Mouse (Mus musculus) layer of hippocampus, adult 18-20 months (tissue): ENCODE results near the gene Hist1h1b. TPM values are rescaled to one million over a fixed set of nuclear protein-coding genes. Genes with fewer than 3 reads are reported as not detected.
"Not testable (repeated sequence)": the region's sequence is repeated elsewhere in the genome, so short reads cannot be mapped to it uniquely, and the experiment has no call there.

Experiments
- DNase-seq, 2 experiments: peaks; one replicate each; pipeline ENCODE4 v3.0.0; 2022; ENCODE audit warnings: low spot score in 2 of 2
- long read RNA-seq: library from polyadenylated mRNA; stranded (forward); transcript quantifications from one replicate; pipeline ENCODE4 v2.0.0, GENCODE M21; 2021
- total RNA-seq, 2 experiments: library from RNA; stranded (reverse); gene quantifications; 2 replicates each; pipeline ENCODE4 v1.2.3; 2021

Gene Hist1h1b
- total RNA-seq, result 1 to 10 TPM; 4.4 to 4.9 TPM
- long read RNA-seq, result 0 reads

- DNase-seq, result peak; percentile 13 to 69
Measured at GRCm38 (mm10) chr13:21779767-21780731, at the start of gene Hist1h1b. TSS of gene Hist1h1b (minus strand) at chr13:21780625.

DNA sequence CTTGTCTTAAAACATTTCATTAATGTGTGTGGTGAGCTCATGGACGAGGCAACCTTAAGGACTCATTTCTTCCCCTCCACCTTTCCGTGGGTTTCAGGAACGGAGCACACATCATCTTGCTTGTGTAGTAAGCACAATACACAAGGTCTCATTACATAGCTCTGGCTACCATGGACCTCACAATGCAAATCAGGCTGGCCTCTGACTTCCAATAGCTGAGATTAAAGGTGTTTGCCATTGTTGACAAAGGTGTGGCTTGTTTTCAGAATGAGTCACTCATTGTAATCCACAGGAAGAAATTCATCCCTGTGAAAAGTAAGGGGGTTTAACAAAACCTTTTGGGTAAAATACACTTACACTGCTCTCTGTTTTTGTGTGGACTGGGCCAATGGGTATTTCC, 48.1 kb upstream of the Hist1h1b start:
- DNase-seq, result no peak

- DNase-seq, result not testable (repeated sequence)
Measured at GRCm38 (mm10) chr13:21820082-21820890, 39.9 kb upstream of the Hist1h1b start.

- DNase-seq, result not testable (repeated sequence)
Measured at GRCm38 (mm10) chr13:21812092-21812491, 31.7 kb upstream of the Hist1h1b start.

GRCm38 (mm10) chr13:21811539-21811938, 31.1 kb upstream of the Hist1h1b start, which contains the start of gene Hist1h4m:
TSS of gene Hist1h4m (plus strand) at chr13:21811746.
- peak; percentile 25 to 60 for DNase-seq

- not testable (repeated sequence) for DNase-seq
Measured at GRCm38 (mm10) chr13:21811074-21811473, 30.6 kb upstream of the Hist1h1b start.

DNA sequence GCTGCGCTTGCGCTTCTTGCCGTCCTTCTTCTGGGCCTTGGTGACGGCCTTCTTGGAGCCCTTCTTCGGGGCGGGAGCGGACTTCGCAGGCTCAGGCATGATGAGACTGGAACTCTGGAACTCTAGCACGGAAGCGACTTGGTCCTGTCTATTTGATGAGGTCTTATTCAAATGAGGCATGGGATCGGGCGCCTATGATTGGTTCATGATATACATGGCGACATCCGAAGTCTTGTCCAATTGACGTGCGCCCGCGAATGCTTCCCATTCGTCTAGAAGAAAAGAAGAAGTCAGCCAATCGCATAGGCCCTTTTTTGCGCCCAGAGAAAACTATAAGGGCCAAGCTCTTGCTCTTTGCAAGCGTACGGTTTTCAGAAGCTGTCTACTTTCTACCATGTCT, 29.6 kb upstream of the Hist1h1b start, which contains the start of the genes Hist1h2bq and Hist1h2ao:
TSS of gene Hist1h2bq (minus strand) at position 125 of the 400 bp plus-strand sequence.
TSS of gene Hist1h2ao (plus strand) at position 393 of the 400 bp plus-strand sequence.
- not testable (repeated sequence) for DNase-seq

DNA sequence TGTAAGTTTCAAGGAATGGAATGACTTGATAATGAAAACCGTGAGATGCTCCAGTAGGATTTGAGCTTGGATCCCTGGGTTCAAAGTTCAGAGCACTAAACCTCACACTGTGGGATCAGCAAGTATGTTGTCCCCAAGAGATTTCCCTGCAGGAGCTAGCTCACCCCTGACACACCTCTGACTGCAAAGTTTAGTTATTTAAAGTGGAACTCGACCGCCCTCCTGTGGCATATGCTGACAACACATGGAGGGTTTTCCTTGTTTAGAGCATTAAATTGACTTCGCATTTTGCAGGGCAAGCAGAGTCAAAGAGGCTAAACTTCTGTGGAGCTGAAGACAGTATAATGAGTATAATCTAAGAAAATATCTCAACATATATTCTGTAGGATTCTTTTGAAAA, 22.6 kb upstream of the Hist1h1b start:
- not testable (repeated sequence) for DNase-seq

- DNase-seq, result not testable (repeated sequence)
Measured at GRCm38 (mm10) chr13:21797163-21797562, 16.7 kb upstream of the Hist1h1b start.

DNA sequence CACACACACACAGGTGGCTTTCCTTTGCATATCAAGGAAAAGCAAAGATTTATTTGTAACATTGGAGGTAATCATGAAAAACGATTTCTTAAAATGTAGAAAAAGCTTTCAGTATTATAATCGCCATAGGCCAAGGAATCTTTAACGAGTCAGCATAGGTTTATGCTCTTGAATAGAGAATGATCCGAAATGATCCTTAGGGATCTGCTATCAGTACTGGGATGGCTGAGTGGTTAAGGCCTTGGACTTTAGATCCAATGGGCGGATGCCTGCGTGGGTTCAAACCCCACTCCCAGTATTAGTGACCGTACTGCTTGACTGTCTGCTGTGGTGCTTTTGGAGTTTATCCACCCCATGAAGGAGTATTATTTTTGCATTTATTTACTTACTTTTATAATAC, 15.2 kb upstream of the Hist1h1b start:
- DNase-seq, result no peak

DNA sequence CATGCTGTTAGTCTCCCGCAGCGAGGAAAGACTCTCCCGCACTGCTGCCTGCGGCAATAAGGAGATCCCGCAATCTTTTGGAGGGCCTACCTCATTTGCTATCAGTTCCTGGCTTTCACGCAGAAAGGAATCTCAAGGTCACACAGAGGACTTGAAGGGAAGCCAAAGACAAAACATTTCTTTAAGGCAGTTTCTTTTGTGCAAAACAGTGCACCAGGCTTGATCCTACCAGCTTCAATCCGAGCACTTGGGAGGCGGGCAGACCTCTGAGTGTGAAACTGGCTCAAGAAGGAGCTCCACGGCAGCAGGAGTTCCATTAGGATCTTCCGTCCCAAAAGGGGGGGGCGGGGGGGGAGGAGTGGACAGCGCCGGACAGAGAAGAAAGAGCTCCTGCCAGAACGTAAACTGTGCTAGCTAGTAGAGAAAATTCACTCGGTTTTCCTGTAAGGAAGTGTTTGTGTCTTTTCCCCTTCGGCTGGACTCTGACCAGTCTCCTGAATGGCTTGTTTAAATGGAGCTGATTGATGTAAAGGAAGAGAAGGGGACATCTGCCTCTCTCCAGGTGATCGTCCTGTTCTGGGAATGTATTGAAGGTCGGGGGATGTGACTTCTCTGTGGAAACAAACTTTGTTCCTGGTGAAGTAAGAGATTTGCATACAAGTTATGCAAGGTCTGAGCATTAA, 10.3 kb upstream of the Hist1h1b start:
- DNase-seq, result no peak

- no peak for DNase-seq
Measured at GRCm38 (mm10) chr13:21789925-21790324, 9.5 kb upstream of the Hist1h1b start.

GRCm38 (mm10) chr13:21787760-21788593, 7.6 kb upstream of the Hist1h1b start:
- no peak for DNase-seq

DNA sequence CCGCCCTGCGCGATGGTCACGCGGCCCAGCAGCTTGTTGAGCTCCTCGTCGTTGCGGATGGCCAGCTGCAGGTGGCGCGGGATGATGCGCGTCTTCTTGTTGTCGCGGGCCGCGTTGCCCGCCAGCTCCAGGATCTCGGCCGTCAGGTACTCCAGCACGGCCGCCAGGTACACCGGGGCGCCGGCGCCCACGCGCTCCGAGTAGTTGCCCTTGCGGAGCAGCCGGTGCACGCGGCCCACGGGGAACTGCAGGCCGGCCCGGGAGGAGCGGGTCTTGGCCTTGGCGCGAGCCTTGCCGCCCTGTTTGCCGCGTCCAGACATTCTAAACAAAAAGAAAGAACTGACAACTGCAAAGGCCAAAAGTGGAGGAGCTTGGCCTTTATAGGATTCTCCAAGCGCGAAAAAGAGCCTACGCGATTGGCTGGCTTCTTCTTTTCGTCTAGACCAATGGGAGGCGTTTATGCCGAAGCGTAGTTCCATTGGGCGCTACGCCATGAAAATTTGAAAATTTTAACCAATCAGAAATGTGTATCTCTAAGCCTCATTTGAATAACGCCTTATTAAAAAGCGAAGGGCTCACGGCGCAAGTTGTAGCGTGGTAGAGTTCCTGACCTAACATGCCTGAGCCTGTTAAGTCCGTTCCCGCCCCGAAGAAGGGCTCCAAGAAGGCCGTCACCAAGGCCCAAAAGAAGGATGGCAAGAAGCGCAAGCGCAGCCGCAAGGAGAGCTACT, 6.6 kb upstream of the Hist1h1b start, which contains the start of the genes Hist1h2an and Hist1h2bp:
TSS of gene Hist1h2an (minus strand) at position 320 of the 731 bp plus-strand sequence.
TSS of gene Hist1h2bp (plus strand) at position 563 of the 731 bp plus-strand sequence.
- DNase-seq, result peak; percentile 87 to 95

DNA sequence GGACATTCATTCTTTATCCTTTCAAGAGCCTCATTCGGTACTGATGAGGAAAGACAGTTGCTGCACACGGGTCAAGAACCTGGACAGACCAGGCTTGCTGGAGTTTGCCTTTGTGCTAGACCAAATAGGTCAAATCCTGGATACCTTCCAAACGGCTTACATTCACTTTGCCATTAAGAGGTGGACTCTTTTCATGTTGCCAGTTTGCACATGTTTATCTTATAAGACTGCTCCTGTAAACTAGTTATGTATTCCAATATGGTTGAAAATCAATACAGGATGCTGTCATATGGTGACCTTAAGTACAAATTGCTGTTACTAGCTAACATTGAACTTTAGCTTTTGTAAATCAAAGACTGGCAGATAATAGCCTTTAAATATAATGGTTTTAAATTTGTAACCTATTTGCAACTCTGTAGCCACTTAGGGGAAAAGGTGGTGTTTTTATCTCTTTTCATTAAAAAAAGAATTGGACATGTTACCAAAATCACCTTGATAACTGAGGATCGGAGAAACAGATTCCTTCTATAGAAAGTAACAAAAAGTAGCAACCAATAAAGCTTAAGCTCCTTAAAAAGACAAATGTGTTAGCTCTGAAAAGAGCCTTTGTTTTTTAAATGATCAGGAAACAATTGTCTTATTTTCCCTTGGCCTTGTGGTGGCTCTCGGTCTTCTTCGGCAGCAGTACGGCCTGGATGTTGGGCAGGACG, 5.9 kb upstream of the Hist1h1b start:
- DNase-seq, result no peak

GRCm38 (mm10) chr13:21784311-21784710, 3.9 kb upstream of the Hist1h1b start:
- DNase-seq, result no peak

DNA sequence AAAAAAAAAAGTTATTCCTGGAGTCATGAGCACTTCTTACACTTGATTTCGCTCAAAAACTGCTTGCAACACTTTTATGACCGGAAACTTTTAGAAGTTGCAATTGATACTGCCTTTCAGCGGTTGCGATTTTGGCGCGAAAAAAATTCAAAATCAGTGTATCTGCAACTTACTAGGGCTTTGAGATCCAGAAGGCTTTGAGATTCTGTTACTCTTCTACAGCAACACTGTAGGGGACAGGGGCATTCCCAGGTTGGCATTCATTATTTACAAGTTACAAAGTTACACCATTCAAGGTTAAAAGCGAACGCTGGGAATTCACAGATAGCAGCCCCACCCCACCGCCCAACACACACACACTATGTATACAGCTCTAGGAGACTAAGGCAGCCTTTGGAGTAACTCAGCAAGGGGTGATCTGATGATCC, 3.3 kb upstream of the Hist1h1b start:
- DNase-seq, result peak in 1 of 2 experiments; percentile 39

GRCm38 (mm10) chr13:21783255-21783617, 2.8 kb upstream of the Hist1h1b start, which contains the start of gene Hist1h3i:
TSS of gene Hist1h3i (minus strand) at chr13:21783370.
- peak; percentile 54 to 86 for DNase-seq
